Mouse (Mus musculus): ENCODE data around the gene Bfsp2.

Gene Bfsp2

GRCm38 (mm10) chr9:103485606-103486005 lies 5.4 kb upstream of the Bfsp2 start:
- DNase-seq (ENCODE audit: low spot score in 2 of 2), result no peak

- DNase-seq (ENCODE audit: low spot score in 2 of 2), result no peak
Observed at GRCm38 (mm10) chr9:103480603-103481220, 492 bp upstream of the Bfsp2 start.

- no peak for DNase-seq (ENCODE audit: low spot score in 2 of 2)
Observed at GRCm38 (mm10) chr9:103475414-103475813, 4.8 kb downstream of the Bfsp2 start.

- DNase-seq (ENCODE audit: low spot score in 2 of 2), result peak in 1 of 2 experiments; percentile 30
Observed at GRCm38 (mm10) chr9:103473915-103474688, 6.1 kb downstream of the Bfsp2 start.

- DNase-seq (ENCODE audit: low spot score in 2 of 2), result no peak
Observed at GRCm38 (mm10) chr9:103471784-103472183, 8.4 kb downstream of the Bfsp2 start.

- peak in 1 of 2 experiments; percentile 39 for DNase-seq (ENCODE audit: low spot score in 2 of 2)
Observed at GRCm38 (mm10) chr9:103469516-103469915, 10.7 kb downstream of the Bfsp2 start.

- DNase-seq (ENCODE audit: low spot score in 2 of 2), result no peak
Observed at GRCm38 (mm10) chr9:103468911-103469310, 11.3 kb downstream of the Bfsp2 start.

- peak in 1 of 2 experiments; percentile 30 for DNase-seq (ENCODE audit: low spot score in 2 of 2)
Observed at GRCm38 (mm10) chr9:103465711-103466220, 14.5 kb downstream of the Bfsp2 start.

GRCm38 (mm10) chr9:103465293-103465692 lies 14.9 kb downstream of the Bfsp2 start:
- no peak for DNase-seq (ENCODE audit: low spot score in 2 of 2)

- no peak for DNase-seq (ENCODE audit: low spot score in 2 of 2)
Observed at GRCm38 (mm10) chr9:103463833-103464232, 16.4 kb downstream of the Bfsp2 start.

GRCm38 (mm10) chr9:103459839-103460238 lies 20.4 kb downstream of the Bfsp2 start:
- no peak for DNase-seq (ENCODE audit: low spot score in 2 of 2)

GRCm38 (mm10) chr9:103459307-103459706 lies 20.9 kb downstream of the Bfsp2 start:
- no peak for DNase-seq (ENCODE audit: low spot score in 2 of 2)

GRCm38 (mm10) chr9:103449651-103450050 lies 30.6 kb downstream of the Bfsp2 start:
- no peak for DNase-seq (ENCODE audit: low spot score in 2 of 2)

GRCm38 (mm10) chr9:103449092-103449491 lies 31.1 kb downstream of the Bfsp2 start:
- no peak for DNase-seq (ENCODE audit: low spot score in 2 of 2)

- DNase-seq (ENCODE audit: low spot score in 2 of 2), result no peak
Observed at GRCm38 (mm10) chr9:103444656-103445055, 35.6 kb downstream of the Bfsp2 start.

- DNase-seq (ENCODE audit: low spot score in 2 of 2), result no peak
Observed at GRCm38 (mm10) chr9:103443824-103444185, 36.4 kb downstream of the Bfsp2 start.

GRCm38 (mm10) chr9:103443121-103443823 lies 36.9 kb downstream of the Bfsp2 start:
- no peak for DNase-seq (ENCODE audit: low spot score in 2 of 2)

- DNase-seq (ENCODE audit: low spot score in 2 of 2), result no peak
Observed at GRCm38 (mm10) chr9:103440597-103440996, 39.6 kb downstream of the Bfsp2 start.

GRCm38 (mm10) chr9:103437104-103437503 lies 43.1 kb downstream of the Bfsp2 start:
- DNase-seq (ENCODE audit: low spot score in 2 of 2), result no peak

- no peak for DNase-seq (ENCODE audit: low spot score in 2 of 2)
Observed at GRCm38 (mm10) chr9:103434116-103434515, 46.1 kb downstream of the Bfsp2 start.

- DNase-seq (ENCODE audit: low spot score in 2 of 2), result no peak
Observed at GRCm38 (mm10) chr9:103432122-103432778, 48.0 kb downstream of the Bfsp2 start.

GRCm38 (mm10) chr9:103431718-103432117 lies 48.5 kb downstream of the Bfsp2 start:
- no peak for DNase-seq (ENCODE audit: low spot score in 2 of 2)
